Mouse (Mus musculus): Measurements from ENCODE around the gene Hdac9.
A peak's percentile ranks its signal among the peaks of the same experiment; 100 is the strongest.

The Hdac9 gene

DNA sequence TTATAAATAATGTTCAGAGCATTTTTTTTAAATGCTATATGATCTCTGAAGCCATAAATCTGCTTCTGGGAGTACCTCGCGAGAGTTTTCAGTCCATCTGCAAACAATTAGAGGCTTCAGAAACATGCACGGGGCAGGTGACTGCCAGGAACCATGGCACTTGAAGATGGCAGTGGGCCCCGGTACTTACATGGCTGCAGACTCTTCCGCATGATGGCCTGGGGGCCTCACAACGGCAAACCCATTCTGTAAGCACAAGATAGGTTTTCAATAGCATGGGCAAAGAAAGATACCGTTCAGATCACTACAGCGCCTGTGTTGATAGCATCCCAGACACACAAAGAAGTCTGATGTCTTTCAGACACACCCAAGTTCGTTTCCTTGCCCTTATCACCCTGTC lies 695.9 kb downstream of the Hdac9 start:
- DNase-seq (ENCODE audit: low spot score in 2 of 2): no peak

DNA sequence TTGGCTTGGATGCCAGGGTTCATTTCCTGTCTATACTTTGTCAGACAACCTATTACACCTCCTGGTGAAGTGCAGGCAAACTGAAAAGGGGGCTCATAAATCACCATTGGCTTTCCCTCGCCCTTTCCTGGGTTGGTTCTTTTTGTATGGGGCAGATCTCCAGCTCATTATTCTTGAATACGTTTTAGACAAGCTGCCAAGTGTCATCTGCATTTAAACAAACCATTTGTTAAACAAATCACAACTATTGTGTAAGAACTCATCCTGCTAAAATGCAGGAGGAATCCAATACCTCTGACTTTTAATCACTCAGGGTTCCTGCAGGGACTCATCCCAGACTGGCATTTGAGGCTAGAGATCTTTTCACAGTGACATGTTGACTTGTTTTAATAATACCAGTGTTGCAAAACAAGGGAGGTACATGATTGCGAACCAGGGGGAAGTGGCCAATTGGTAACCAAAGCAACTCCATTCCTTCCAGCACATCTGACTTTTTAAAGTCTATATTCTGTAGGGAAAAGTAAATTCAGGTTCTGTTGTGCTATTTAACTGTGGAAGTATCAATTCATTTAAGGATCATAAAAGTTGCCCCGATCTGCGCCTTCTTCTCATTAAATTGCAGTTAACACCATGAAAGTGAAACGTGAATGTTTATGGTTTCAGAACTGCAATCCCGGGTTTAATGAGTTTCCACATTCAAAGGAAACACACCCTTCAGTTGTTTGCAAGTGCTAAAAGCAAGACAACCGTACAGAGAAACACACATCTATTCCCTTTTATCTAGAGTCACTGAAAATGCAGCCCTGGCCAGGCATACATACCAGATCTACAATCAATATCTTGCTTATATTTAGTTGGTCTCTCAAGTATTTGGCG lies 696.6 kb downstream of the Hdac9 start:
- DNase-seq (ENCODE audit: low spot score in 2 of 2): no peak

DNA sequence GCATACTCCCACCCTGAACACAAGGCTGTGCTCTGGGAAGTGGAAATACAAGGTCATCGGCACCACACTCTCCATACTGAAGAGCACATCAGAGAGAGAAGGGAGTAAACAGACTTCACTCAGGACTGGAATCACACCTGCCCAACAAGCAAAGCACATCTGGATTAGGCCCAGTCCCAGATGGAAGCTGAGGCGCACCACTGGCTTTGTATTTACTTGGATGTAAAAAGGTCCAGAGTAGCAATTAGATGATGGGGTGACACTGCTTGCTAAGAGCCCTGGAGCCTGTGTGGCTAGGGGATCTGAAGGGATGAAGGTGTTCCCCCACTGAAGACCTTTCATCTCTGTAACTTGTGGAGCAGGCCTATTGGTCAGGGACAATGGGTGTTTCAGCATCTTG lies 698.3 kb downstream of the Hdac9 start:
- no peak for DNase-seq (ENCODE audit: low spot score in 2 of 2)

DNA sequence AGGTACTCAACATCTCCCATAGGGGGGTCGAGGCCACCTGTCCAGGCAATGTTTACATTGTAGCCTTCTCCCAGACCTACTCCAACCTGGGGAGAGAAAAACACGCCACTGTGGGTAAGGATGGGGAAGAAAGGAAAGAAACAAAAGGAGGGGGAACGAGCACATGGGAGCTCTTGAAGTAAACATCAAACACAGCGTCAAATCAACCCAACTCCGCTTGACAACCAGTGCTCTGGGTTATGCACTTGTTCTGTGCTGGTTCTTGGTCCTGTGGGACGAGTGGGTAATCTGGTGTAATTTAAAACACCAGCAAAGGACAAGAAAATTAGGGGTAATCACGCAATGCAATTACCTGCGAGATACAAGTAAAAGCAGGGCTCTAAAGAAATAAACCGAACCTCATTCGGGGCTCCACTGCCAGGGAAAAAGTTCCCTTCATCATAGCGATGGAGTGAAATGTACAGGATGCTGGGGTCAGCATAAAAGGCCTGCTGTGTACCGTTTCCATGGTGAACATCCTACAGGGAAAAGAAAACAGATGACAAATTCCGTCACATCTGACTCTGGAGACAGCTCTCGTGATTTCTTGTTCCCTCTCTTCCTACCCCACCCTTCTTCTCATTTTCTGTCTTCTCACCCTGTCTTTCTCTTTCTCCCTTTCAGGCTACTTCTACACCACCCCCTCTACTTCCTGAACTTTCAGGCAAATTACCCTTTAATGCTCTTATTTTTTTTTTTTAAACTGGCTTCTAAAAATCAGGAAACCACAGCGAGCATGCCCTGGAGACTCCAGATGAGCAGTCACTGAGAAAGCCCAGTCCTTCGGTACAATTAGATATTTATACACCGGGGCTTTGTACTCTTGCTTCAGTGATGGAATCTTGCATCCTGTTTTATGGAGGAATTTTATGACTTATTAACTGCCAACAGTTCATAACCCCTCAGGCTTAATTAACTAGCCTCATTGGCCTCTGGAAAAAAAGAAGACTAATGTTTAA lies 701.6 kb downstream of the Hdac9 start:
- DNase-seq (ENCODE audit: low spot score in 2 of 2): no peak

DNA sequence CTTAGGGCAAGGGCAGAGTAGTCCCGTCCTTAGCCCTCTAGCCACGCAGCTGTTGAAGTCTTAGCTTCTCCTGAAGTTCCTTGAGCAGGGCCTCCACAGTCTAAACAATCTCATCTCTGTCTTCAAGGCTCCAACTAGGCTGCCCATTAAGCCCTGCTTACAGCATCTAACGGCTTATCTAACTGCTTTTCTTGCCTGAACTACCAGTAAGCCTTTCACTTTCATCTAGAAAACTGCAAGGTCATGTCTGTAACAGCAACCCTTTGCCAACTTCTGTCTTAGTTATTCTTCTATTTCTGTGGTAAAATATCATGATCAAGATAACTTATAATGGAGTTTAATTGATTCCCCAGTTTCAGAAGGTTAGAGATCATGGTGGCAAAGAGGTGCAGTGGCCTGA lies 704.7 kb downstream of the Hdac9 start:
- DNase-seq (ENCODE audit: low spot score in 2 of 2): no peak

DNA sequence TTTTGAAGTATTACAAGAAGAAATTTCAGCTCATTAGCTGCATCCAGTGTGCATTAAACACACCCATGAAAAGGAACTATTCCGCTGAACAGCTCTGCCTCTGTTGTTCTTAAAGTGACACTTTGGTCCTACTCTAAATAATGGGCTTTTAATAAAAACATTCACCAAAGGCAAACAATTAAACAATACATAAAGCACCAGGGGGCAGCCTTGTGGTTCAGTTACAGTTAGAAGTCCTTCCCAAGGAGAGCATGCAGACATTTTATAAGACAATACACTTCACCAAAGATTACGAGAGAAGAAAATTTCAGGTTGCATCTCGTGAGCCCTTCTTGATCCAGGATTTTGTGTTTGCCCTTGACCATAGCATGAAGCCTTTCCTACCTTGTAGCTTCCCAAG lies 715.4 kb downstream of the Hdac9 start:
- DNase-seq (ENCODE audit: low spot score in 2 of 2): no peak

DNA sequence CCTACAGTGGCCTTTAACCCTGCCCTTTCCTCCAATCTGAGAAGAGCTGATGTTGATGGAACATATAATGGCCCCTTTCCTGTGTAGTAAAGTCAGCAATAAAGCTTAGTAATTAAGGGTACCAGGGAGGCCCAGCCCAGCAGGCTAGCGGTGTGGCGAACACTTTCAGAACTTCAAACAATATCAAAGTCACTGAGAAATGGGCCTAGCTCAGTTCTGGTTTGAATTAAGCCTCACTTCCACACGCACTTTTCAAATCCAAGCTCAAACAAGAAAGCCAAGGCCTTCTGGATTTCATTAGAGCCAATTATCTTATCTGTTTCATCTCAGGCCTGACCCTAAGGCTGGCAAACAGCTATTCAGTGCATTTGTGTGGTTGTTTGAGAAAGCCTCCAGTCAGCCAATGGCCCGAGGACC lies 716.9 kb downstream of the Hdac9 start:
- no peak for DNase-seq (ENCODE audit: low spot score in 2 of 2)

DNA sequence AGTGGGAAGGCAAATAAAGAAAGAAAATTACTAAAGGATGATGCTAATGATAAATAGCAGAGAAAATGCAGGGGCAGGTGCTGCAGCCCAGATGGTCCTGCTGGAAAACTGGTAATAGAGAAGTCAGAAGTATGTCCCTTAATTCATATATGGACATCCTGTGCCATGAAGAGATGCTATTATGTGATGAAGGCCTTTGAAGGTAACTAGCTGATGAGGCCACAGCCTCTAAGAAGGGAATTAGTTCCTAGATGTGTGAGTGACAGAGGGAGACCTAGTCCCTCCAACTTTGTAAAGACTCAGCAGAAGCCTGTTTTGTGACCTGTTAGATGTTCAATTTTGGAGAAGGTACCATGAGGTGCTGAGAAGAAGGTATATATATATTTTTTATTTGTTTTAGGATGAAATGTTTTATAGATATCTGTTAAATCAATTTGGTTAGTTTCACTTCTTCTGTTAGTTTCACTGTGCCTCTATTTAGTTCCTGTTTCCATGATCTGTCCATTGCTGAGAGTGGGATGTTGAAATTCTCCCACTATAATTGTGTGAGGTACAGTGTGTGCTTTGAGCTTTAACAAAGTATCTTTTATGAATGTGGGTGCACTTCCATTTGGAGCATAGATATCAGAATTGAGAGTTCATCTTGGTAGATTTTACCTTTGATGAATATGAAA lies 721.6 kb downstream of the Hdac9 start:
- no peak for DNase-seq (ENCODE audit: low spot score in 2 of 2)

DNA sequence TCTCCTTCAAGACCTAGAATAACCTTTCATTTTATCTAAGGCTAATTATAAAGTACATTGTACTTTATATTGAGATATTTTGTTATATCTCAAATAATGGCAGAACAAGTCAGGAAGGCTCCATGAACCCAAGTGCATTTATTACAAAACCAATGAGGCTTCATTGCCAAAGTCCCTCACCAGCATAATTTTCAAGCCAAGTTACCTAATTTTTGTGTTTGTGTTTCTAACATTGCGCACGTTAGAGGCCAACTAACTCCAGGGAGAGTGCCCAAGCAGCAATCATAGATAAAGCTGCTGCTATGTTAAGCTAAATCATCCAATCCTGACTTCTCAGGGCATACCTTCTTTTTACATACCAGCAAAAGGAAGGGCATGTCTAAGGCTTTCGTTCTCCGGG lies 722.8 kb downstream of the Hdac9 start:
- no peak for DNase-seq (ENCODE audit: low spot score in 2 of 2)

DNA sequence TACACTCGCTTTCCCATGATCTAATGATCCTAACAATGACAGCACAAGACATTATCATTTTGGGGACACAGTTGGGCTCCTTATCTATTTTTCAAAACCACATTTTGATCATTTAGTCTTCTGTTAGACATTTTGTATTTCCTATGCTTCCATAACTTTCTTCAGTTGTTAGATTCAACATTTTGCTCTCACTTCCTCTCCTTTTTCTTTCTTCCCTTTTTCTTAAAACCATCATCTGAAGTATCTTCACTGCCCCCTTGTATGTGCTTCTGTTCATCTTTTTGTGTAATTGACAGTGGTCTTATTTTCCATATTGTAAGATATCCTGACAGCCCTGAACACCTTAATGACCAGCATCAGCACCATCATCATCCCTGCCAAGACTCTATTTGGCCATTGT lies 725.6 kb downstream of the Hdac9 start:
- DNase-seq (ENCODE audit: low spot score in 2 of 2): no peak

DNA sequence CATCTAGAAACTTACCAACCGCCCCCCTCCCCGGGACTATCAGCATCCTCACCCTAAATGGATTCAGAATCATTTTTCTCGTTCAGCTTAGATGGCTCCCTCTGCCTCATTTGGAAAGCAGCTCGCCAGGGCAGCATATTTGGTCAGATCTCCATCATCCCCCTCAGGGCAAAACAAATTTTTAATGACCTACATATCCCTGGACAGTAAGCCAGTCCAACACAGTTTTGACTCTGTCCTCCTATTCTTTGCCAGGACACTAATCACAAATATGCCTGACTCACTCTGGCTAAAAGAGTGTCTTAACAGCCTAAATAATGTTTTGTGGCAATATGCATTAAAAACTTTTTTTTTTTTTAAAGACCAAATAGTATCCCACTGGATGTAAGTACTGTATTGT lies 738.0 kb downstream of the Hdac9 start:
- DNase-seq (ENCODE audit: low spot score in 2 of 2): no peak

DNA sequence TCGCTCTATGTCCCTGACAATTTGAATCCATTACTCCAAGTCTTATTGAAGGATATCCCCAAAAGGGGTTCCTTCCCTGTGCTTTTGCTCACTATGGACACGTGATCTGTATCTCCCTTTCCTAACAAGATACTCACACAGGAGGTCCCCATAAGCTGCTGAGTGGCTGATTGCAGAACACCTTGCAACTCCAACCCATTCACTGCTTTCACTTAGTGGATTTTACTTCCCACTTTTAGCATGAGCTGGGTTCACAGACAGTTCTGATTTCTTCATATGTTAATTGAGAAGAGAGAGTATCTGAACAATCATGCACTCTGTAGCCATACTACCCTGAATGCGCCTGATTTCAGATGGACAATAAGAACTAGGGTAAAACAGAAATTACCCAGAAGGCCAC lies 740.1 kb downstream of the Hdac9 start:
- no peak for DNase-seq (ENCODE audit: low spot score in 2 of 2)

DNA sequence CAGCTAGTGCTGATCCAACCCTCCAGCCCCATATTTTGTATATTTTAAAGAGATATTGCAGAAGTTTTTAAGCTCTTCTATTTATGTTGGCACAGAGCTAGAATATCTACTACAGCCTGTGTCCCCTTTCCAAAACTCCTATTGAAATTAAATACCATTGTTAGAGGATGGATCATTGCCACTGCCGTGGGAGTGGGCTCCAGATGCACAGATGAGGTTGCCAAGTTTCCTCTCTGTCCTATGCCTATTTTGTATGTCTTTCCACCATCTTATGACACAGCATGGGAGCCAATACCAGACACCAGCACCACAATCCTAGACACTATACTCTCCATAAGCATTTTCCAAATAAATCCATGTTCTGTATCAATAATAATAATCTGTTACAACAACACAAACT lies 743.9 kb downstream of the Hdac9 start:
- DNase-seq (ENCODE audit: low spot score in 2 of 2): no peak

DNA sequence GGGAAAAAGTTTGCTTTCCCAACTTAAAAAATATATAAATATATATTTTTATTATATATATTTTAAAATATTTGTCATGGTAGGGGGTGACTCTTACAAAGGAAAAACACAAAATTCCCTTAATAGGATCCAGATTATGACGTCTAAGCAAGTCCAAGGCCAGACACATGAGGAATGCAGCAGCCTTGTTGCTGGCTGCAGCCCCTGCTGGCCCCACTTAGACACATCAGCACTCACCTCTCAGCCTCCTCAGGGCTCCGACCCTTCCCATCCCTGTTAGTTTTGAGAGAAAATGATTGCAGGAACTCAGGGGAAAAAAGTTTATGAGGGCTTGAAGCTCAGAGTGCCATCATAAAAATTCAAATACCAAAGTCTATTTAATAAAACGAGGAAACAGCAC lies 746.3 kb downstream of the Hdac9 start:
- DNase-seq (ENCODE audit: low spot score in 2 of 2): no peak

DNA sequence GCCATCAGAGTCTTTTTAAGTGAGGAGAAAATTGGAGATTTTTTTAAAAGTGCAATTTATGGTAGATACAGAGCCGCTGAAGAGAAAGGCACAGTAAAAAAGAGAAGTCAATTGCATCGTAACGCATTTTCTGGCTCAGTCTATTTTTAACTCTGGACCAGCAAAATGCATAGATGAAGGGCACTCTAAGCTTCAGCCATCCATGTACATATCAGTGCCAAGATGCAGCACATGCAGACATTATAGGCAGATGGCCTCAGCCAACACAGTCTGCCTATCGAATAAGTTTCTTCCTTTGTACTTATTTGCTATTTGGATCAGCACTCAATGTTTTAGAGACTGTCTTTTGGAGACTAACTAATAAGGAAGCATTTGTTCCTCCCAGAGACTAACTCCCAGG lies 751.2 kb downstream of the Hdac9 start:
- no peak for DNase-seq (ENCODE audit: low spot score in 2 of 2)

DNA sequence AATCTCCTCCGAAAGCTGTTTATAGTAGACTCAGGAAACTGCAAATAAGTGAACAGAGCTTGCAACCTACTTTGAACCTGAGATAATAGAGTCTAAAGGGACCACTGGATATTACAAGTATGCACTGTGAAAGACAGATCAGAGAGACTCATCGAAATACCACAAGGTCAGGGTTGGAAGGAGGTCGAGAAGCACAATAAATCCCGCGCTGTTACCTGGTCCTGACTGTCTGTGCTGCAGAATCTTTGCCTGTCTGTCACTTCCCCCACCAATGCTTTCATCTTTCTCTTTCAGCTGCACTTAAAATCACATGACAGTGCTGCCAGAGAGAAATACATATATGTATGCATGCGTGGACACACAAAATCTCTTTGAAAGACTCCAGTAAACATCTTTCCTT lies 760.6 kb downstream of the Hdac9 start:
- DNase-seq (ENCODE audit: low spot score in 2 of 2): no peak

DNA sequence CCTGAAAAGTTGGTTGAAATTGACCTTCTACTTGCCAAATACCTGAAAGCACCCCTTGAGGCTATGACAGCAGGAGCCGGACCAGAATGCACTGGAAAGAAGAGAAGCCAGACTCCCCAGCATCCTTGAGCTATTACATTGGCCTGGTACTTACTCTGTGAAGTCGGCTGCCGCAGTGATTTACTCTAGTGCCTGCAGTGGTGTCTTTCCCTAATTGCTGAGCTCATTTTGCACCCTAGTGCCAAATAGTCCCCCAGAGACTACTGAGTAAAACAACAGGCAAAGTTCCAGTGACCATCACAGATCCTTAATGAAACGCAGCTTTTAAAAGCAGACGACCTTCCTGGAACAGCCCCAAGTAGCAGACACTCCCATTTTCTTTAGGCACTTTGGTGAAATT lies 761.2 kb downstream of the Hdac9 start:
- DNase-seq (ENCODE audit: low spot score in 2 of 2): peak in 1 of 2 experiments; percentile 1

DNA sequence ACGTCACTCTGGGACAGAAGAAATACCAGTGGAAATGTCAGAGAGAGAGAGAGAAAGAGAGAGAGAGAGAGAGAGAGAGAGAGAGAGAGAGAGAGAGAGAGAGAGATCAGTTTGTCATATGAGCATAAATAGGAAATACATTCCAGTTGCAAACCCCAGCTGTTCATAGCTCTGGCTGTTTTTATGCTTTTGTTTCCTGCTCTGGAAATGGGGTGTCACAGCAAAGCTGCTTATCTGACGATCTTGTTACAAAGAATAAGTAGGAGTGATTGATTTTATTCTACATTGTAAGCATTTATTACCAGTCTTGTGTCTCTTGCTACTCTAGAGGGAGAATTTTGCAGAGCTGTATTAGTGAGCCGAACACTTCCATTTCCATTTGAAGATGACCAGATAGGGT lies 762.1 kb downstream of the Hdac9 start:
- no peak for DNase-seq (ENCODE audit: low spot score in 2 of 2)

DNA sequence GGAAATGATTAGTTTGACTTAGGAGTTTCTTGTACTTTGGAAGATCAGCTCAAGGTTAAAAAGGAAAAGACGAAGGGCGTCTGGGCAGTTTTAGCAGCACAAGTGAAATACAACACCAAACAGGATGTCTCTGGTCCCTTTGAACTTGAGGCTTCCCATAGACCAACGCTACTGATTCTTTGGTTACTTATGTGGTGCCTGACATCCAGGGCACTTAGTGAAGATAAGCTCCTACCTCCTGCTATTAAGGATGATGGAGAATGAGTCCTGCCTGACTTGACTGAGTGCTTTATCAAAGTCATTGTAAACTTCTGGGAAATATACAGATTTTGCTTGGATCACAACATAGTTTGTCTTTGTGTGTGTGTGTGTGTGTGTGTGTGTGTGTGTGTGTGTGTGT lies 765.6 kb downstream of the Hdac9 start:
- no peak for DNase-seq (ENCODE audit: low spot score in 2 of 2)

DNA sequence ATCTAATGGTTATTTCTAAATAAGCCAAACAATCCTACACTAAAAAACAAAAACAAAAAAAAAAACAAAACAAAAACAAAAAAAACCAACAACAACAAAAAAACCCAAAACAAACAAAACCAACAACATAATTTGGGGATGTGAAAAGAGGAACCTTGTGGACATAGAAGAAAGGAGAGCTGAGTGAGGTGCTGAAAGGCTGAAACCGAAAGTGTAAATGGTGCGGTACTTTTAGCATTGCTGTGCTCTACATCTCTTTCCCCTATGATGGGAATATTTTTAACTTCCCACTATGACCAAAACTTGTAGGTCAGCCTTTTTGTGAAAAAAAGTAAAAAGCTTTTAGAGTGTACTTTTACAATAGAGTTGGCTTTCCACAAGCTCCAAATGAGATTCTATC lies 774.2 kb downstream of the Hdac9 start:
- DNase-seq (ENCODE audit: low spot score in 2 of 2): no peak

DNA sequence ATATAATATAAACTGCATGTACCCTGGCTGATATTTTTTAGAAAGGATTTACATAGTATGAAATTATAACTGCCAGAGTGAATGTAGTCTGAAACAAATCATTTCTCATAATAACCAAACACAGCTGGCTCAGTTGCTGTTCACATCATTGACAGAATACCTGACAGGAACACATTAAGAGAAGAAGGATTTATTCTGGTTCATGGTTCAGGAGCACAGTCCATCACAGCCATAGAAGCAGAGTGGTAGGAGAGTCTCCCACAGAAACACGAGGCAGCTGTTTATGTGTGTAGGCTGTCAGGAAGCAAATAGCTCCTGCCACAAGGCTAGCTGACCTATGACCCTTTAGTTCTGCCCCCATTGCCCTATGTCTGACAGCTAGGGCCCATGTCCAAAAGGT lies 803.6 kb downstream of the Hdac9 start:
- no peak for DNase-seq (ENCODE audit: low spot score in 2 of 2)

DNA sequence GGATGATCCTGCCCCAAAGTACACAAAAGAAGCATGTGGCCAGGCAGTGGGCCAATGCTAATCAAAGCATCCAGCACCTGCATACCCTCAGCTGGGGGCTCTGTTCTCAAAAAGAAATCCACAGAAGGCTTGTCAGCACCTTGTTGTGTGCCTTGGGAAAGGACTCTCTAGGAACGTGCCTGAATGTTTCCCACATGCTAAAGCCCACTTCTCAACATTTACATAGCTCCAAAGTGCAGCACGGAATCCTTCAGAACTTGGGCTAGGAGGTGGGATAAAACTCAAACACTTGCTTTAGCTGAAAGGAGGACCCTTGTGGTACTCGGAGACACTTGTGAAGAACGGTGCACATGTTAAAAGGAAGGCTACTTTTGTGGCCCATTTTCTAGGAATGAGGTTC lies 823.9 kb downstream of the Hdac9 start:
- DNase-seq (ENCODE audit: low spot score in 2 of 2): no peak
